ENCODE assay signal across 20 mouse cellular contexts in genomic region chr12:17721058-17721457, GRCm38 (mm10). TPM values are rescaled to one million over a fixed set of nuclear protein-coding genes. Genes with fewer than 3 reads are reported as not detected.
A peak's percentile ranks its signal among the peaks of the same experiment; 100 is the strongest.
DNase-seq lines count a peak whose midpoint lies in the region; ATAC-seq and TF ChIP-seq lines count a peak whose summit lies in the region.
"Had no signal": no experiment of that assay in that cellular context is flagged by ENCODE, and none has a peak within 500 bp of the region (broad histone marks: within the 10 kb centered on the region; RNA-seq: fewer than 3 reads in every experiment).

No protein-coding gene starts in this region.

- no peak for ATAC-seq in cerebellum, adult (ENCODE audit: insufficient number of reproducible peaks, low FRiP score, low TSS enrichment)
- ATAC-seq: intestine, postnatal 0 days had no signal

- TF ChIP-seq CTCF in layer of hippocampus, adult 2 months (conservative IDR thresholded peaks at IDR 0.05): no peak
- TF ChIP-seq CTCF in brain, embryonic 14.5 days (IDR thresholded peaks at IDR 0.05; ENCODE audit: borderline replicate concordance, extremely low read depth, insufficient read depth, insufficient read length): no peak

- TF ChIP-seq POLR2A in brain, embryonic 14.5 days (IDR thresholded peaks at IDR 0.05; ENCODE audit: borderline replicate concordance, extremely low read depth, insufficient read depth, insufficient read length, poor library complexity, severe bottlenecking): no peak

- H3K27ac ChIP-seq in layer of hippocampus, adult 2 months: no peak overlapping the region; the same call in 1 of the 2 replicates
- H3K27ac ChIP-seq: heart, embryonic 15.5 days; hindbrain, embryonic 14.5 days; left cerebral cortex, adult 2 months; limb, embryonic 13.5 days; liver, embryonic 15.5 days had no signal

- DNase-seq in cerebellum, adult 11-12 months: peak; percentile 71
- DNase-seq in layer of hippocampus, adult 9-11 months: peak; percentile 77
- no peak for DNase-seq in layer of hippocampus, adult 2 months (ENCODE audit: low spot score in 2 of 2)
- peak; percentile 28 for DNase-seq in 3134 (ENCODE audit: extremely low read depth, insufficient read length, low spot score)
- peak; percentile 62 for DNase-seq in brain, embryonic 14.5 days (ENCODE audit: low read depth)
- no peak for DNase-seq in retina, postnatal 1 day
- no peak for DNase-seq in gastrocnemius, postnatal 10 days
- DNase-seq: adrenal gland, adult 2 months; B cell, adult 2 months; kidney, postnatal 25 days had no signal

- H3K4me3 ChIP-seq in layer of hippocampus, adult 2 months: no peak overlapping the region
- H3K4me3 ChIP-seq: embryonic facial prominence, embryonic 10.5 days; erythroblast, embryonic 14.5 days; heart, embryonic 15.5 days; left cerebral cortex, adult 2 months; limb, embryonic 13.5 days; liver, embryonic 15.5 days; myocyte had no signal

RNA-seq across cellular contexts. Expression of gene Hpcal1, which starts 30.4 kb away (rescaled TPM):
- total RNA-seq in layer of hippocampus, adult 2 months (2021): 10 to 100 TPM; 54.3 to 64.6 TPM
- polyA plus RNA-seq in brain, embryonic 14.5 days (2012; rRNA removed): 82.2 and 113 TPM in 2 replicates
- 10 to 100 TPM; 13.9 to 14.0 TPM for total RNA-seq in gastrocnemius, postnatal 10 days (2021)

Comparison
In these comparisons a context has a peak if more than half of its experiments do, and no peak if none do; other contexts are left out.
1. DNase-seq: peak in cerebellum, adult 11-12 months (single experiment), layer of hippocampus, adult 9-11 months (single experiment), 3134 (single experiment) and brain, embryonic 14.5 days (single experiment); none in layer of hippocampus, adult 2 months (0 of 2), retina, postnatal 1 day (single experiment) and gastrocnemius, postnatal 10 days (single experiment).